Mouse (Mus musculus) gonadal fat pad, adult 2 months (tissue): ENCODE measurements around the gene Tspan31. TPM values are rescaled to one million over a fixed set of nuclear protein-coding genes. Genes with fewer than 3 reads are reported as not detected.
"Not testable (repeated sequence)": the region's sequence is repeated elsewhere in the genome, so short reads cannot be mapped to it uniquely, and the experiment has no call there.

Source experiments
- DNase-seq: peaks from one replicate; pipeline ENCODE4 v3.0.0-alpha.2; 2012; ENCODE audit warnings: low read depth
- polyA plus RNA-seq: library from polyadenylated mRNA; depleted of rRNA; stranded (reverse); fragments of >200 nt; gene quantifications from 2 replicates; pipeline ENCODE4 v1.2.3, GENCODE M21; 2012

The Tspan31 gene
- polyA plus RNA-seq, 1 experiment, result 128 TPM

DNA sequence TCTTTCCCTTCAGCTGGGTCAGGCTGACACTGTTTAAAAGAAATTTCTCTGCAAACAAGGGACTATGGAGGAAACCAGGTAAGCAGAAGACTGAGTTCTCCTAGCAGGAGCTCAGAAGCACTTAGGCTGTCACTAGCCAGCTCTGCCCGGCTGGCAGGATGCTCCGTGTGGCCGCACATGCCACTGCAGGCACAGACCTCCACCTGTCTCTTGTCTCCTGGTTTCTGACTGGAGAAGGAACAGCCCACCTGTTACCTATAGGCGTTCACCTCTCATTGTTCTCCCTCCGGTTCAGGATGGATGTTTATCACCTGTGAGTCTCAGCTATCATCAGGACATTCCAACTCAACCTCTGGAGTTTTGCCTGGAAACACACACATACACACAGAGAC, 13.8 kb upstream of the Tspan31 start:
- DNase-seq, result no peak

DNA sequence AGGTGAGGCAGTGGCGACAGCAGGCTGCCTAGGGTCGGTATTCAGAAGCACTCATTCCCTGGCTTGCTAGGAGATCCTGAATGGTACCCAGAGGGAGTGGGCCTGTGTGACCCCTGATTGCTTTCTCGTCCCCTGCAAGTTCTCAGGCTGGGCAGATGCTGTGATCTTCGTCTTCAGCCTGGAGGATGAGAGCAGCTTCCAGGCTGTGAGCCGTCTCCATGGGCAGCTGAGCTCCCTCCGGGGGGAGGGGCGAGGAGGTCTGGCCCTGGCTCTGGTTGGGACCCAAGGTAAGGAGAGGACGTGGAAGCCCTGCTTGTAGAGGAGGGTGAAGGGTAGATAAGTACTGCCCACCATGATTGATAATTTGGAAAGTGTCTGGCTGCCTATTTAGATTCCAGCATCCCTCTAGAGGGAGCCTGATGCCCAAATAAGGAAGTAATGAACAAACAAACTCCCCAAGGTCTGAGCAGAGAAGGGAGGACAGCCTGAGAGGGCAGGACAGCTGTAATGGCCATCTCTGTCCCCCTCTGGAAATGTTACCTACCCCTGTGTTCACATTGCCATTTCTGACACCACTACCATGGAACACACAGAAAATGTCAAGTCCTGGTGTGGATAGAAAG, 13.3 kb upstream of the Tspan31 start:
- DNase-seq, result no peak

GRCm38 (mm10) chr10:127081996-127082620, 12.0 kb upstream of the Tspan31 start:
- no peak for DNase-seq

DNA sequence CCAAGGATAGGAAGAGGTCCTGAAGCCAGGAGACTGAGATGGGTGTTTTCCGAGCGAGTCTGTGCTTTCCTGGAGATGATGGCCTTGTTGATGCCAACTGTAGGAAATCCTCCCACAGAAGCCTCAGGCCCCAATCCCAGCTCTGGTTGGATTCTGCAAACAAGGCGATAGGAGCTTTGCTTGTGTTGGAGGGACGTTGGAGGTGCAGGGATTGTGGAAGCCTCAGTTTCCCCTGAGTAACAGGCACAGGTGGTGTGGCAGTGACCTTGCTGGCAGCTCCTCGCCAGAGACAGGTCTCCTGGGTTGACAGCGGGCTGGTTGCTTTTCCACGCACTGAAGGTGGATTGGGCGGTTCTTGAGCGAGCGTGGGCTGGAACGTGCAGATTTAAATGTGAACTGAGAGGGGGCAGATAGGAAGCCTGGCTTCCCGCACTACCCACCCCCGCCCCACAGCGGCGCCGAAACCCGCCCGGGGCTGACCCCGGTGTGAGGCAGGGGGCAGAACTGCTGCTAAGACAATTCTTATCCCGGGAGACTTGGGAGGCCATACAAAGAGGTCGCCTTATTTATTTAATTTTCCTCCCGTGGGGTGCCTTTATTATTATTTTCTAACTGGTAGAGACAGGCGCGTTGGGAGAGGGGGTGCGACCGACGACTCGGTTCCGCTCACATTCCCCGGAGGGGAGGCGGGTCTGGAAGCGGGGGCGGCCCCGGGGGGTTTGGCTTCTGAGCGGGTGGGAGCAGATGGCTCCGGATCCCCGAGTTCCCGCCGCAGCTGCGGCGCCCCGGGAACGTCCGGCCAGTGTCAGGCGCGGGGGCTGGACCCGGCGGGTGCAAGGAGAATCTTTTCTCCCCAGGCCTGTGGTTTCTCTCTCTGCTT, 11.1 kb upstream of the Tspan31 start:
- no peak for DNase-seq

GRCm38 (mm10) chr10:127079665-127080391, 9.8 kb upstream of the Tspan31 start:
- no peak for DNase-seq

DNA sequence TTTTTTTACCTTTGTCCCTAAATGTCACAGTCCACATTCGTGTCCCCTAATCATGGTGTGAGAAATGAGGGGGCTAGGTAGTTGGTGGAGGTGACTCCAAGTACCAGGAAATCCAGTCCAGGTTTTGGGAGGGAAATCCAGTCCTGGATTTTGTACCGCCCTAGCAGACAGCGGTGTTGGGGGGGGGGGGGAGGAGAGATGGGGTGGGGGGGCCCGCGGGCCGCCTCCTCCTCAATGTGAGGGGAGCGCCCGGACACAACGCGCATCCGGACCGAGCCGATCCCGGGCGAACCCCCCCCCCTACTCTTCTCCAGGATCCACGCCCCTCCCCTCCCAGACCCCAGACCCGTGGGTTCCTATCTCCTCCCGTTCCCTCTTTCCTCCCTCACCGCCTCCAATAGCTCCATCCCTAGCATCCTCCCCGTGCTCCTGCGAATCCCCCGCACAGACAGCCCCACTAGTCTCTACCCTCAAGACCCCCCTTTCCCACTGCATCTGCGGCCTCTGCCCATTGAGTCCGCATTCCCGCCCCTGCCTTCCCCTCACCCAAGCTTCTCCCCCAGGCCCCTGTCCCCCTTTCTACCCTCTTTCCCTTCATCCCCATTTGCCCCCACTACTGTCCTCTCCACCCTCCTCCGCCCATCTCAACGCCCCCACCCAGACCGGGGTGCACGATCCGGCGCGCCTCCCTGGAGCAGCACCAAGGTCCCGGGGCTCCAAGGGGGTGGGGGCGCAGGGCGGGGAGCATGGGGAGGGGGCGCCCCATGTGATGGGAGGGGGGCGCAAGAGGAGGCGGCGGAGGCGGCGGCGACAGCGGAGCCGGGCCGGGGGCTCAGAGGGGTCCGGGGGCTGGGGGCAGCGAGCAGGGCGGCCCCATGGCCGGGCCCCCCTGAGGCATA, 8.9 kb upstream of the Tspan31 start:
- no peak for DNase-seq

- no peak for DNase-seq
These were observed 8.1 kb upstream of the Tspan31 start for GRCm38 (mm10) chr10:127078001-127078676.

GRCm38 (mm10) chr10:127077515-127077914, 7.5 kb upstream of the Tspan31 start:
- no peak for DNase-seq

GRCm38 (mm10) chr10:127076082-127076481, 6.0 kb upstream of the Tspan31 start:
- DNase-seq, result no peak

DNA sequence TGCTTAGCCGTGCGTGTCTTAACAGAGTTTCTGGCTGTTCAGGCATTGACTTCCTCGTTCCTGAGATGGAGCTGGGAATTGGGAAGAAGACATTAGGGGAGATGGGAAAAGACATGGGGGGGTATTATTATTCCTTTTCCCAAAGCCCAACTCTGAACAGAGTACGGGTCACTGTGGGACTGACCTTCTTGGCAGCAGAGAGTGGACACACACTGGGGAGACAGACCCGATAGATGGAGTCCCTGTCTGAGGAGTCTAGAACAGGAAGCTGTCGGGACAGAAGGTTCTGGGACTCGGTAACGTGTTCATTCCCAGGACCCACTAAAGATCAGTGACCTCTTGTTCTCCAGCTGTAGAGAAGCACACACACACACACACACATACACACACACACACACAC, 5.6 kb upstream of the Tspan31 start:
- no peak for DNase-seq

GRCm38 (mm10) chr10:127075080-127075479, 5.0 kb upstream of the Tspan31 start, which contains the start of gene Agap2:
Gene Agap2, plus strand, starts transcription at chr10:127075284.
- no peak for DNase-seq

DNA sequence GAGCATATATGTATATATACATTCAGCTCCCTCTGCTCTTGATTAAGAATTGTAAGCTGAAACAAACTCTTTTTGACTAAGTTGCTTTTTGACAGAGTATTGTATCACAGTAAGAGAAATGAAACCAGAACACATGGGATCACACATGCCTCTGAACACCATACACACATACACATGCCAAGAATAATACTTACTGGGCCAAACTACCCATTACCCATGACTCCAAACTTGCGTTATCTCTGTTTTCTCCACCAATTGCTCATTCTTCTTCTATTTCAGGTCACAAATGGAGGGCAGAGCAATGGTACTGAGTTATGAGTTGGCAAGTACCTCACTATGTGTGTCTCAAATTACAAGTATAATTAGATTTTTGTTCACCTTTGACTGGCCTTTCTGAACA, 3.9 kb upstream of the Tspan31 start:
- no peak for DNase-seq

GRCm38 (mm10) chr10:127072969-127073368, 2.9 kb upstream of the Tspan31 start:
- DNase-seq, result not testable (repeated sequence)

DNA sequence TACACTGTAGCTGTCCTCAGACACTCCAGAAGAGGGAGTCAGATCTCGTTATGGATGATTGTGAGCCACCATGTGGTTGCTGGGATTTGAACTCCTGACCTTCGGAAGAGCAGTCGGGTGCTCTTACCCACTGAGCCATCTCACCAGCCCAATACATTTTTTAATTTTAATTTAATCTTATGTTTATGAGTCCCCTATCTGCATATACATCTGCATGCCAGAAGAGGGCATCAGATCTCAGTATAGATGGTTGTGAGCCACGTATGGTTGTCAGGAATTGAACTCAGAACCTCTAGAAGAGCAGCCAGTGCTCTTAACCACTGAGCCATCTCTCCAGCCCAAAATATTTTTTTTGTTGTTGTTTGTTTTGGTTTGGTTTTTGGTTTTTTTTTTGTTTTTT, 2.2 kb upstream of the Tspan31 start:
- not testable (repeated sequence) for DNase-seq

DNA sequence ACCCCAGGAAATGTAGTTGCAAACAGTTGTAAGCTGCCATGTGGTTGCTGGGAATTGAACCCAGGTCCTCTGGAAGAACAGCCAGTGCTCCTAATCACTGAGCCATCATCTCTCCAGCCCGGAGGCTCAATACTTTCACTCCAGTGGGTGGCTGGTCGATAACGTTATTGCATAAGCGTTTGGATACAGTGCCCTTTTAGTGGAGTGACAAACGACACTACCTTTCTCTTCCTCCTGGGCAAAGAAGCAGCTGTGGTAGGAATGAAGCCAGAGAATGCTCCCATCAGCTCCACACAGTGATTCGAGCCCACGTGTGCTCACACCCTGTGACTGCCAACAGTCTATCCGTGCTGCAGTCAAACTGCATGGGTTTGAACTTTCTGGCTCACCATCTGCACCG, 1.1 kb upstream of the Tspan31 start:
- no peak for DNase-seq

DNA sequence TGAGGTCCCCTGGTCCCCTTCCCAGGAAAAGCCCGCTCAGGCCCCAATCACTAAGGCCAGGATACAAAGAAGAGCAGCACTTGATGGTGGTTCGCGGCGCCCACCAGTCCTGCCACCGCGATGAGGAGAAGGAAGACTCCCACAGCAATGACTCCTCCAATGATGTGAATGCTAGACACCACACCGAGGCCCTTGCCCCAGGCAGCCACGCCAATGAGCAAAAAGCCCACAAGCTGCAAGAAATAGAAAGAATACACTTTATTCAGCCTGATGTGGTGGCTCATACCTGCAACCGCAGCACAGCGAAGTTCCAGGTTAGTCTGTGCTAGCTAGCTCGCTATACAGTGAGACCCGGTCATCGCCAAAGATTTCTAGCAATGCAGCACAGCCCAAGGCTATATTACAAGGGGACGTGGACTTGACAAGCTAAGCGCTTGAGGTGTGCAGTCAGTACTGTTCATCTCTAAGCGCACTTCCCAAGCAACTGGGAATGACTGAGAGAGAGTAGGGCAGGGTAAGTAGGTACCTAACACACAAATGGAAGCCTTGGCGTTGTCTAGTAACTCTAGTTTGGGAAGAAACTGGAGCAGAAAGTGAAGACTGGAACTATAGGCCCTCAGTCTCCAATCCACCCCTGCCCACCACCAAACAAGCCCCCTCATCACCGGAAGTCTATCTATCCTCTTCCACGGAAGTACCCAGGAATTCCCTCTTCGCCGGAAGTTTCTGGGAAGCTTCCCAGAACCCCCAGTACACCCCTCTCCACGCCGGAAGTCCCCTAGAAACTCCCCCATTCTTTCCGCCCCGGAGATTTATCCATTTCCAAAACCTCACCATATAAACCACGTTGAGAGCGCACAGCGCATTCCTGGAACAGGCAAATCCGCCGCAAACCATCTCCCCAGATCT, 529 bp downstream of the Tspan31 start:
- no peak for DNase-seq

DNA sequence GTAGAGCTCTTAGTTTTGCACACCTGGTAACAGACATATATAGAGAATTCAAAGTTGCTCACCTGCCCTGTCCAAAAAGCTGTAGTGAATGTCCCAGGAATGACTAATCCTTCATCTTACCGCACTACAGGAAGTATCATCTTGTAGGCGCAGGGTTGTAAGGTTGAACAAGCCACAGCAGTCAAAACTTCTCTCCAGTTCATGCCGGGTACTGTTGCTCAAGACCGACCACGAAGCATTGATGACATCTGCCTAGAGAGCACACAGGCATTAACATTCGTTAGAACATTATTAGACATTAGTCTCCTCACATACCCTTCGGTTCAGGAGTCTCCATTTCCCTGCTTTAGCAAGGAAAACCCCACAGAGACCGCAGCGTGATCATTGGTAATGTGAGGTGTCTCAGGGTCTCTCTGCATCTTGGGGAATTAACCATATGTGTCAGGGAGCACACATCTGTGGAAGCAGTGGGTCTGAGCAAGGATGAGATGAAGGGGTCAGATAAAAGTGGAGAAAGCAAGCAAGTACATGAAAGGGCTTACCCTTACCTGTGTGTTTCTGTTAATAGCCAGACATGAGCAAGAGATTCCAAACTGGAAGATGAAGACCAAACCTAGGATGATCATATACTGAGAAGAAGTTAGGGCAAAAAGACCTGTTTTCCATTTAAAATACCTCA, 1.6 kb downstream of the Tspan31 start:
- no peak for DNase-seq

DNA sequence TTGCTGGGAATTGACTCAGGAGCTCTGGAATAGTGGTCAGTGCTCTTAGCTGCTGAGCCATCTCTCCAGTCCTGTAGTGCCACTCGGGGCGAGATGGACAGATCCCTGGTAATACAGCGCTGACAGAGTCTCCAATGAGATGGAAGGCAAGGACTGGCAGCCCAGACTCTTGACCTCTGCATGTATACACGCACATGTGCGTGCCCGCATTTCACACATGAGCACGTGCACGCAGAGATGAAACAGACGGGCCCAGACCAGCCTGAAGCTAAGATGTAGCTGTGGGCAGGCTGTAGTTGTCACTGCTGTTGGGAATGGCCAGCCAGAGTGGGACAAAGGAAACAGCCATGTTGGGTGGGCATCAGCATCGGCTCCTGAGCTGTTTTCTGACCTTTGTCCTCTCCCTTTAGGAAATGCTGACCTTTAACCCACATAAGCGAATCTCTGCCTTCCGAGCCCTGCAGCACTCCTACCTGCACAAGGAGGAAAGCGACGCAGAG, 3.5 kb downstream of the Tspan31 start:
- DNase-seq, result no peak

DNA sequence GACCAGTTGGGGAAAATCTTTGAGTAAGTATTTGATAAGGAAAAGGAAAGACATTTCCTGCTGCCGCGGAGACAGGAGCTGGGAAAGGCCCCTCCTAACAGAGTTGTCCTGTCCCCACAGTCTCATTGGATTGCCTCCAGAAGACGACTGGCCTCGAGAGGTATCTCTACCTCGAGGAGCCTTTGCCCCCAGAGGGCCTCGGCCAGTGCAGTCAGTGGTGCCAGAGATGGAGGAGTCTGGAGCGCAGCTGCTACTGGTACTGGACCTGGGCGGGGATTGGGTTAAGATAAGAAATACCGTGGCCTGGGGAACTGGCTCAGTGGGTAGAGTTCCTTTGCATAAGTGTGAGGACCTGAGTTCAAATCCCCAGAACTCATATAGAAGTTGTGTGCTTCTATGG, 4.1 kb downstream of the Tspan31 start:
- DNase-seq, result no peak
